Mouse (Mus musculus): ENCODE data around the gene Elmod2.
"Not testable (repeated sequence)": the region's sequence is repeated elsewhere in the genome, so short reads cannot be mapped to it uniquely, and the experiment has no call there.

DNA sequence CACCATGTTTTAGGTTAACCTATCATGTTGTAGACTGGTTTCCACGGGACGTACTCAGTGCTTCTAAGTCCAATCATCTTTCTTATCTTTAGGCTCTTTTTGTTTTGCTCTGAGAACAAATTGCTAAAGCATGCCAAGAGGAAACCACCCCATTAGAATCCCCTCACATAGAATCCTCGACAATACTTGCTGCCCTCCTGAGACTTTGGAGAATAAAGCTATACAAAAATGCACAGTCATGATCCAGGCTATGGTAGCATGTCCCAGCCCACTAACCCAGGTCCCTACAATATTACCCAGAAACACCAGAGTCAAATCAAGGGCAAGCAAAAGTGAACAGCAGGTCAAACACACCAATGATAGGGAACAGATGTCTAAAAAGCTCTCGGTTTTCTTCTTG, 17.2 kb downstream of the Elmod2 start:
- TF ChIP-seq POLR2A (IDR thresholded peaks at IDR 0.05; ENCODE audit: low read depth, low read length); CTCF (conservative IDR thresholded peaks at IDR 0.05; ENCODE audit: insufficient read depth, insufficient read length, low read depth, low read length): not testable (repeated sequence)

Data from kidney, adult 2 months (tissue).